Mouse (Mus musculus): ENCODE data around the gene Nmi. TPM values are rescaled to one million over a fixed set of nuclear protein-coding genes. Genes with fewer than 3 reads are reported as not detected.

Gene Nmi
- polyA plus RNA-seq, 1 experiment: 3.2 TPM

DNA sequence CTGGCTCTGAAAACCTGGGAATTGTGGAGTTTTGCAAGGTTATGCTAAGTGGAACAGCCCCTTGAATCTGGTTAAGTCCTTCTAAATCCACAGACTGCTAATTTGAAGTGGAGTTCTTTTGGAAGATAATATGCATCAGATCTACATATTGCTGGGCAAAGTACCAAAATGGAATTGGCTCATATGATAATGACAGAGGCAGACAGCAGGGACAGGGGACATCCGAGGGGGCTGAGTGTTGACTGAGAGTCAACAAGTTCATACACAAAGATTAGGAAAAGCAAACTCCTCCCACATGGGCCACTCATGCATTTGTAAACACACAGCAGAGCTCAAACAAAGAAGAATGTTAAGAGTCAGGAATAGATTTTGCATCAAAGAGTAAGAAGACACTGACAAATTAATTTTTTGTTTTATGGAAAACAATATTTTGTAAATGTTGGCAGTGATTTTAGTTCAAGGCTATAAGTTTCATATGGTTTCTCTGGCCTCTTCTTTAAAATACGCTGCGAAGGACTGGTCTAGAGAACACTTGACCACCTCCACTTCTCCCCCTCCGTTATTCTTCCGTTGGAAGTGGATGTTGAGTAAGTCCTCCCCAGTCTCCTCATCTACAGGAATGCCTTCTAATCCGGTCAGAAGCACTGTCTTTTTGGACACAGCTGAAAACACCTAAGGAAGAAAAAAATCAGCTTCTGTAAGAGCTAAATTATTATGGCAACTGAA, 25.0 kb downstream of the Nmi start:
- Histone ChIP-seq H3K4me2 (ENCODE audit: low read depth) (no peak overlapping the region), H3K36me3 (ENCODE audit: control insufficient read depth, insufficient read depth) (no peaks in the 10 kb centered on the region), H3K4me3 (no peak overlapping the region), H3ac (ENCODE audit: control insufficient read depth, insufficient read length) (no peak overlapping the region), H3K27me3 (ENCODE audit: control insufficient read depth, insufficient read depth, insufficient read length) (no peaks in the 10 kb centered on the region), H3K79me2 (ENCODE audit: control insufficient read depth, insufficient read depth) (no peaks in the 10 kb centered on the region)
- TF ChIP-seq POLR2A (IDR thresholded peaks at IDR 0.05; ENCODE audit: insufficient read length, low read depth) (no peak), POLR2AphosphoS2 (IDR thresholded peaks at IDR 0.05; ENCODE audit: insufficient read length, low read depth) (no peak), MAX (IDR thresholded peaks at IDR 0.05; ENCODE audit: low read depth) (no peak), SRF (IDR thresholded peaks at IDR 0.05; ENCODE audit: control insufficient read depth, insufficient read length, low read depth) (no peak), REST (IDR thresholded peaks at IDR 0.05; ENCODE audit: insufficient read depth, insufficient read length) (no peak), TCF3 (IDR thresholded peaks at IDR 0.05; ENCODE audit: insufficient read length, low read depth) (no peak), TCF12 (IDR thresholded peaks at IDR 0.05; ENCODE audit: insufficient read depth, poor library complexity, severe bottlenecking) (no peak), MYOD1 (IDR thresholded peaks at IDR 0.05; ENCODE audit: control insufficient read depth in 1 of 3, insufficient read length in 2 of 3, low read depth in 2 of 3) (no peak), MYOG (IDR thresholded peaks at IDR 0.05; ENCODE audit: control insufficient read depth in 1 of 3, insufficient read depth in 1 of 3, insufficient read length in 2 of 3, low read depth in 2 of 3) (no peak), E2F4 (IDR thresholded peaks at IDR 0.05; ENCODE audit: insufficient read depth) (no peak), CEBPB (IDR thresholded peaks at IDR 0.05; ENCODE audit: insufficient read depth, poor library complexity, severe bottlenecking) (no peak), USF1 (IDR thresholded peaks at IDR 0.05; ENCODE audit: low read depth) (no peak)

DNA sequence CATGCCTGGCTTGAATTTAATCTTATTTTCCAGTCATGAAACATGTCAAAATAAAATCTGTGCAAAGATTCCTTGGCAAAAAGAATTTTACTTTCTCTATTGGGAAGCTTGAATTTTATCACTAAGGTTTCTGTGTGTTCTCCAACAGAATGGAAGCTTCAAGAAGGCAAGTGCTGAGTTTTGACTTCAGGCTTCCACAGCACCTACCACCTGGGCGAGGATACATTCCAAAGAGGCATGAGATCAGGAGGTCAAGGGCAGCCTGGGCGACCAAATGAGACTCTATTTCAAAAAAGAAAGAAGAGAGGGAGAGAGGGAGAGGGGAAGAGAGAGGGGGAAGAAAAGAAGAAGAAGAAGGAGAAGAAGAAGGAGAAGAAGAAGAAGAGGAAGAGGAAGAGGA, 27.5 kb downstream of the Nmi start:
- Histone ChIP-seq H3K36me3 (ENCODE audit: control insufficient read depth, insufficient read depth) (no peaks in the 10 kb centered on the region), H3K27me3 (ENCODE audit: control insufficient read depth, insufficient read depth, insufficient read length) (no peaks in the 10 kb centered on the region), H3K79me2 (ENCODE audit: control insufficient read depth, insufficient read depth) (no peaks in the 10 kb centered on the region), H3ac (ENCODE audit: control insufficient read depth, insufficient read length) (no peak overlapping the region), H3K4me2 (ENCODE audit: low read depth) (no peak overlapping the region), H3K4me3 (no peak overlapping the region)
- TF ChIP-seq MYOD1 (IDR thresholded peaks at IDR 0.05; ENCODE audit: control insufficient read depth in 1 of 3, insufficient read length in 2 of 3, low read depth in 2 of 3): no peak
- TF ChIP-seq MYOG (IDR thresholded peaks at IDR 0.05; ENCODE audit: control insufficient read depth in 1 of 3, insufficient read depth in 1 of 3, insufficient read length in 2 of 3, low read depth in 2 of 3): no peak
- no peak for TF ChIP-seq REST (IDR thresholded peaks at IDR 0.05; ENCODE audit: insufficient read depth, insufficient read length)
- no peak for TF ChIP-seq CEBPB (IDR thresholded peaks at IDR 0.05; ENCODE audit: insufficient read depth, poor library complexity, severe bottlenecking)
- no peak for TF ChIP-seq POLR2A (IDR thresholded peaks at IDR 0.05; ENCODE audit: insufficient read length, low read depth)
- no peak for TF ChIP-seq USF1 (IDR thresholded peaks at IDR 0.05; ENCODE audit: low read depth)
- no peak for TF ChIP-seq SRF (IDR thresholded peaks at IDR 0.05; ENCODE audit: control insufficient read depth, insufficient read length, low read depth)
- no peak for TF ChIP-seq MAX (IDR thresholded peaks at IDR 0.05; ENCODE audit: low read depth)
- TF ChIP-seq TCF3 (IDR thresholded peaks at IDR 0.05; ENCODE audit: insufficient read length, low read depth): no peak
- TF ChIP-seq E2F4 (IDR thresholded peaks at IDR 0.05; ENCODE audit: insufficient read depth): no peak
- TF ChIP-seq TCF12 (IDR thresholded peaks at IDR 0.05; ENCODE audit: insufficient read depth, poor library complexity, severe bottlenecking): no peak
- TF ChIP-seq POLR2AphosphoS2 (IDR thresholded peaks at IDR 0.05; ENCODE audit: insufficient read length, low read depth): no peak

DNA sequence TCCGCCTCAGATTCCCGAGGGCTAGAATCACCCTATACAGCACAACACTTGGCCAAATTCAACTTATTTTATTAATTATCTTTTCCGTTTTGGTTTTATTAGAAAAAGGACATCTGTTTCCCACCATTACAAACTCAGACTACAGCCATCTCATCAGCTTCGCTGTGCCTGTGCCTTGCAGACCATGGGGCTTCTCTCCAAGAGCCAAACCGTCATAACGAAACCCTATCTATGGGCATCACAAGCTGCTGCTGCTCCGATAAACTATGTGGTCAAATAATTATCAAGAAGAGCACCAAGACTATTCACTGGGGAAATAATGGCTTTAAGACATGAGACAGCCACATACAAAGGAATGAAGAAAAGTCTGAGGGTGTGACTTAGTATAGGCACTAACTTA, 31.5 kb downstream of the Nmi start:
- Histone ChIP-seq H3K4me2 (ENCODE audit: low read depth) (no peak overlapping the region), H3ac (ENCODE audit: control insufficient read depth, insufficient read length) (no peak overlapping the region), H3K36me3 (ENCODE audit: control insufficient read depth, insufficient read depth) (no peaks in the 10 kb centered on the region), H3K27me3 (ENCODE audit: control insufficient read depth, insufficient read depth, insufficient read length) (no peaks in the 10 kb centered on the region), H3K79me2 (ENCODE audit: control insufficient read depth, insufficient read depth) (no peaks in the 10 kb centered on the region), H3K4me3 (no peak overlapping the region)
- TF ChIP-seq USF1 (IDR thresholded peaks at IDR 0.05; ENCODE audit: low read depth) (no peak), E2F4 (IDR thresholded peaks at IDR 0.05; ENCODE audit: insufficient read depth) (no peak), TCF12 (IDR thresholded peaks at IDR 0.05; ENCODE audit: insufficient read depth, poor library complexity, severe bottlenecking) (no peak), MYOD1 (IDR thresholded peaks at IDR 0.05; ENCODE audit: control insufficient read depth in 1 of 3, insufficient read length in 2 of 3, low read depth in 2 of 3) (no peak), MAX (IDR thresholded peaks at IDR 0.05; ENCODE audit: low read depth) (no peak), TCF3 (IDR thresholded peaks at IDR 0.05; ENCODE audit: insufficient read length, low read depth) (no peak), CEBPB (IDR thresholded peaks at IDR 0.05; ENCODE audit: insufficient read depth, poor library complexity, severe bottlenecking) (no peak)

DNA sequence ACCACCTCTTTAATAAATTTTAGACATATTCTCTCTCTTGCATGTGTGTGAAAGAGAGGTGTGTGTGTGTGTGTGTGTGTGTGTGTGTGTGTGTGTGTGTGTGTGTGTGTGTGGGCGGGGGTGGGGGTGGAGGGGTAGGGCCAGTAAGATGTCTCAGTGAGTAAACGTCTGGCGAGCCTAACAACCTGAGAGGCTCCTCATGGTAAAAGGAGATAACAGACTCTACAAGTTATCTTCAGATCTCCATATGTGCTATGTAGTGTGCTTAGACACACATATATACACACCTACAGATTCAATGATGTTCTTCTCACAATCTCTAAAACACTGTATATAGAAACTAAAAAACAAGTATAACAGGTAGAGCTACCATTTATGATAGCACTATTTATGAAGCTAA, 34.5 kb downstream of the Nmi start:
- no peaks in the 10 kb centered on the region for H3K36me3 ChIP-seq (ENCODE audit: control insufficient read depth, insufficient read depth)
- H3K4me3 ChIP-seq: no peak overlapping the region
- TF ChIP-seq MYOD1 (IDR thresholded peaks at IDR 0.05; ENCODE audit: control insufficient read depth in 1 of 3, insufficient read length in 2 of 3, low read depth in 2 of 3) (no peak), MYOG (IDR thresholded peaks at IDR 0.05; ENCODE audit: control insufficient read depth in 1 of 3, insufficient read depth in 1 of 3, insufficient read length in 2 of 3, low read depth in 2 of 3) (no peak), CEBPB (IDR thresholded peaks at IDR 0.05; ENCODE audit: insufficient read depth, poor library complexity, severe bottlenecking) (no peak)
- no peak overlapping the region for H3K4me2 ChIP-seq (ENCODE audit: low read depth)
- H3ac ChIP-seq (ENCODE audit: control insufficient read depth, insufficient read length): no peak overlapping the region
- no peaks in the 10 kb centered on the region for H3K27me3 ChIP-seq (ENCODE audit: control insufficient read depth, insufficient read depth, insufficient read length)
- no peaks in the 10 kb centered on the region for H3K79me2 ChIP-seq (ENCODE audit: control insufficient read depth, insufficient read depth)

DNA sequence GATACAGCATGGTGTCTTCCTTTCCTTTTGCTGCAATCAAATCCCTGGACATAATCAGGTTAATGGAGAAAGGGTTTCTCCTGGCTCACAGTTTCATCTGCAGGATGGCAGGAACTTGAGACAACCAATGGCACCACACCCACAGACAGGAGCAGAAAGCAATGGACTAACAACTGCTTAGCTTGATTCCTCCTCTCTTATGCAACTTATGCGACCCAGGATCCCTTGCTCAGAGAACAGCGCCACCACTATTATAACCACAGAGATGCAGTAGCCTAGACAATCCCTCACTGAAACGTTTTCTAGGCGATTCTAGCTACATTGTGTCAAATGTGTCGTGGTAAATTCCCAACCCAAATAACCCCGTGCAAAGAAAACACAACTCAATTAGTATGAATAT, 36.3 kb downstream of the Nmi start:
- no peak overlapping the region for H3K4me3 ChIP-seq
- no peak overlapping the region for H3ac ChIP-seq (ENCODE audit: control insufficient read depth, insufficient read length)
- H3K79me2 ChIP-seq (ENCODE audit: control insufficient read depth, insufficient read depth): no peaks in the 10 kb centered on the region
- H3K36me3 ChIP-seq (ENCODE audit: control insufficient read depth, insufficient read depth): no peaks in the 10 kb centered on the region
- H3K4me2 ChIP-seq (ENCODE audit: low read depth): no peak overlapping the region
- no peaks in the 10 kb centered on the region for H3K27me3 ChIP-seq (ENCODE audit: control insufficient read depth, insufficient read depth, insufficient read length)
- TF ChIP-seq E2F4 (IDR thresholded peaks at IDR 0.05; ENCODE audit: insufficient read depth) (no peak), POLR2AphosphoS2 (IDR thresholded peaks at IDR 0.05; ENCODE audit: insufficient read length, low read depth) (no peak), MAX (IDR thresholded peaks at IDR 0.05; ENCODE audit: low read depth) (no peak), POLR2A (IDR thresholded peaks at IDR 0.05; ENCODE audit: insufficient read length, low read depth) (no peak), TCF3 (IDR thresholded peaks at IDR 0.05; ENCODE audit: insufficient read length, low read depth) (no peak), USF1 (IDR thresholded peaks at IDR 0.05; ENCODE audit: low read depth) (no peak), MYOD1 (IDR thresholded peaks at IDR 0.05; ENCODE audit: control insufficient read depth in 1 of 3, insufficient read length in 2 of 3, low read depth in 2 of 3) (no peak), MYOG (IDR thresholded peaks at IDR 0.05; ENCODE audit: control insufficient read depth in 1 of 3, insufficient read depth in 1 of 3, insufficient read length in 2 of 3, low read depth in 2 of 3) (no peak), TCF12 (IDR thresholded peaks at IDR 0.05; ENCODE audit: insufficient read depth, poor library complexity, severe bottlenecking) (no peak), REST (IDR thresholded peaks at IDR 0.05; ENCODE audit: insufficient read depth, insufficient read length) (no peak), CEBPB (IDR thresholded peaks at IDR 0.05; ENCODE audit: insufficient read depth, poor library complexity, severe bottlenecking) (no peak), SRF (IDR thresholded peaks at IDR 0.05; ENCODE audit: control insufficient read depth, insufficient read length, low read depth) (no peak)

Data from myocyte (in vitro differentiated cells).